Mouse (Mus musculus): ENCODE data around the gene Gapdh.

Gene Gapdh

DNA sequence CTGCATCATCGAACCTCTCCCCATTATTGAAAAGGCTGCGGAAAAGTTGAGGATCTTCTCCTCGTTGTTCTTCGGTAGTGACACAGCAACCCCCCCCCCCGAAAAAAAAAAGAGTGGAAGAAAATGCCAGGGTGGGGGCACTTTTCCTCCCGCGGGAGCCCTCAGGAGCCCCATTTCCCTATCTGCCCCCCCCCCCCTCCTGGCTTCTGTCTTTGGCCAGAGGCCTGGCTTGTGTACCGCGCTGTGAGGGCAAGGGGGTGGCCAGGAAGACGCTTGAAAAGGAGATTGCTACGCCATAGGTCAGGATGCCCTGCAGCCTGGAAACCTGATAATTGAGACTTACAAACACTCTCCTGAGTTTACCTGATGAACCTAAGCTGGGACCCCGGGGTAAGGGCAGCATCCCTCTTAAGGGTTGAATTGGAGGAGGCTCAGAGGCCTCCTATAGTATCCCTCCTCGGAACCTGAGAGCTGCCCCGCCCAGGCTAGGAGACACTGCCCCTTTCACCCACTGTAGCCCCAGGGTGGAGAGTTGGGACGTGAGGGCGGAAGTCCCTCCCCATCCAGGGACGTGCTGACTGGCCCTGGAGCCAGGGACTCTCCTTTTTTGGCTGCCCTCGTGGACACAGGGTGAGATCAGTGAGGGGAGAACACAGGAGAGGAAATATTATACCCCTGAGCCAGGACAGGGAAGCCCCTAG is at the start of gene Gapdh:
Gapdh (minus strand) TSS at position 417 of the 701 bp plus-strand sequence.
- DNase-seq, result peak; percentile 92

DNA sequence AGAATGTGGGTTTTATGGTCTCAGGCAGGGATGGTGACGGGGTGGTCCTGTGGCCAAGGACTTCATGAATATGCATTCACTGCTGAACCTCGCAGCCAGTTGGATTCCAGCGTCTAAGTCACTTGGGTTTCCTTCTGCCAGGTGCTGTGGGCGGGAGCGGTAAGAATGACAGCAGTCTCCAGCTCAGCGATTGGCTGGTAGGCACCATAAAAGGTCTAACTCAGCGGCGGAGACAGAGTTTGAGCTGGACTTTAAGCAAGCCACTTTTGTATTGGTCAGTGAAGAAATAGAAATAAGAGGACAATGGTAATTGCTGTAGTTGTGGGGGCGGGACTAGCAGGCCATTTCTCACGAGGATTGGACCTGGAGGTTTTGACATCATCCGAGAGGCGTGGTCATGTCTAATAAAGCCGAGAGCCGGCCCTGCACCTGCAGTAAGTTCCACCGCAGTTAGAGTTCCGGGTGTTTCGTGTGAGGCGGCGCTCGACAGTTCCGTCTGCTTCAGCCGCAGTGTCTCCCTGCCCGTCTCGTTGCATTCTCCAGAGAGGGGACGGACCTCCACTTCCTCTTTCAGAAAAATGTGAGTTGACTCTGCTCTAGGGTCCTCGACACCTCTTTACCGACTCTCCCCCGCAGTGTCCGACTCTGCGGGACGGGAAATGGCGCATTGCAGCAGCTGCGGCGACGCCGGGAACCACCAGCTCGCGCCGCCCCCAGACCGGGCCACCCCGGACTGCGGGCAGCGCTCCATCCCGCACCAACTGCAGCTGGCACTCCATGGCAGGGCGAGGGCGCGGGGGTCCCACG is 49.1 kb upstream of the Gapdh start, which contains the start of gene Vamp1:
Vamp1 (plus strand) TSS at position 404 of the 807 bp plus-strand sequence.
- peak; percentile 99 for DNase-seq

DNA sequence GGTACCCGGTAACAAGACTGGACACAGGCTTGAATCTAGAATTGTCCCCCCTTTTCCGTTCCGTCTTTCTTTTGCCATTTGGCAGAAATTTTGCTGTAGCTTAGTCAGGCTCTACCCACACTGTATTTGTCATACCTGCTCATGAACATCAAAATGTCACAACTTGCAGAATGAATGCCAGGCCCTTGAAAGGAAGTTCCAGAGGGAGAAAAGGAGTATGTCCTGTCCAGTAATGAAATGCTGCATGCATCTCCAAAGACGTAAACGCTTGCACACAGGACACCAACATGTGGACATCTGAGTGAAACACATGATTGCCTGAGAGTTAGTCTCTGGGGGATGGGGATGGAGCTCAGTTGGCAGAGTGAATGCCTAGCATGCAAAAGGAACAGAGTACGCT is 47.4 kb upstream of the Gapdh start:
- DNase-seq, result no peak

- no peak for DNase-seq
Observed at GRCm38 (mm10) chr6:125213129-125213528, 46.9 kb upstream of the Gapdh start.

GRCm38 (mm10) chr6:125212621-125213020 is 46.4 kb upstream of the Gapdh start:
- DNase-seq, result no peak

DNA sequence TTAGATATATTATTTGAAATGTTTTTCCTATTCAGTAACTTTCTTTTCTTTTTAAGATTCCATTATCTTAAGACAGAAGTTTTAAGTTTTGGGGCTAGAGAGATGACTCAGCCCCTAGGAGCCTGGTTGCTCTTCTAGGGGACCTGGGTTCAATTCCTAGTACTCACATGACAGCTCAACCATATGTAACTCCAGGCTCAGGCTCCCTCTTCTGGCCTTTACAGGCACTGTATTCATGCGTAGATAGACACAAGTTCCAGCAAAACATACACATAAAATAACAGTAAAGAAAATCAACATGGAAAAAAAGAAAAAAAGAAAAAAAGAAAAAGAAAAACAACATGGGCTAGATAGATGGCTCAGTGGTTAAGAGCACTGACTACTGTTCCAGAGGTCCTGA is 44.2 kb upstream of the Gapdh start:
- DNase-seq, result no peak

- no peak for DNase-seq
Observed at GRCm38 (mm10) chr6:125197166-125197565, 30.9 kb upstream of the Gapdh start.

DNA sequence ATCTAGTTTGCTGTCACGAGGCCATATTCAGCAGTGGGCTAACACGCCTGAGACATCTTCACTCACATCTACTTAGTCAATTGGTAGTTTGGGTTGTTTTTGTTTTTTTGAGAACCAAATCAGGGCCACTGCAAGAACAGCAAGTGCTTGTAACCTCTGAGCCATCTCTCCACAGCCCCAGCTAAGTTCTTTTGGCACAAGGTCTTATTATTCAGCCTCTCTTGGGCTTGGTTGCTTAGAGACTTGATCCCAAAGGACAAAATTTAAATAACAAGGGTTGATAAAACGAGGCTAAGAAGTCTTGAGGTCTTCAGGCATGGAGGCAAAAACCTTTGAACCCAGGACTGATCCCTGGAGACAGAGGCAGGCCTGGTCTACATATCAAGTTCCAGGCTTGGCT is 30.0 kb upstream of the Gapdh start:
- no peak for DNase-seq

DNA sequence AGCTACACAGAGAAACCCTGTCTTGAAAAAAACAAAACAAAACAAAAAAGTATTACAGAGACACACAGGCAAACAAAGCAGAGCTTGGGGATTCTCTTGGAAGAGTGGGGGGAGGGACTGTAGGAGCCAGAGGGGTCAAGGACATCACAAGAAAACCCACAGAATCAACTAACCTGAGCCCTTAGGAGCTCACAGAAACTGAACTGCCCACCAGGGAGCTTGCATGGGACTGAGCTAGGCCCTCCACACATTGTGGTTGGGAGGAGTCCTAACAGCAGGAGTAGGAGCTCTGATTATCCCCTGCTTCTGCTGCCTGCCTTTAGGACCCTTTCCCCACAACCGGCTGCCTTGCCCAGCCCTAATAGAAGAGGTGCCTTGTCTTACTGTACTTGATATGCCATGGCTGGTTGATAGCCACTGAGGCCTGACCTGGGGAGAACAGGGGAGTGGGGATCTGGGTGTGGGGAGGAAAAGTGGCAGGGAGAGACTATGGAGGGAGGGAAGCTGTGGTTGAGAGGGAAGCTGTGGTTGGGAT is 29.3 kb upstream of the Gapdh start:
- no peak for DNase-seq

GRCm38 (mm10) chr6:125193390-125193789 is 27.1 kb upstream of the Gapdh start:
- DNase-seq, result no peak

GRCm38 (mm10) chr6:125192841-125193240 is 26.6 kb upstream of the Gapdh start:
- no peak for DNase-seq

DNA sequence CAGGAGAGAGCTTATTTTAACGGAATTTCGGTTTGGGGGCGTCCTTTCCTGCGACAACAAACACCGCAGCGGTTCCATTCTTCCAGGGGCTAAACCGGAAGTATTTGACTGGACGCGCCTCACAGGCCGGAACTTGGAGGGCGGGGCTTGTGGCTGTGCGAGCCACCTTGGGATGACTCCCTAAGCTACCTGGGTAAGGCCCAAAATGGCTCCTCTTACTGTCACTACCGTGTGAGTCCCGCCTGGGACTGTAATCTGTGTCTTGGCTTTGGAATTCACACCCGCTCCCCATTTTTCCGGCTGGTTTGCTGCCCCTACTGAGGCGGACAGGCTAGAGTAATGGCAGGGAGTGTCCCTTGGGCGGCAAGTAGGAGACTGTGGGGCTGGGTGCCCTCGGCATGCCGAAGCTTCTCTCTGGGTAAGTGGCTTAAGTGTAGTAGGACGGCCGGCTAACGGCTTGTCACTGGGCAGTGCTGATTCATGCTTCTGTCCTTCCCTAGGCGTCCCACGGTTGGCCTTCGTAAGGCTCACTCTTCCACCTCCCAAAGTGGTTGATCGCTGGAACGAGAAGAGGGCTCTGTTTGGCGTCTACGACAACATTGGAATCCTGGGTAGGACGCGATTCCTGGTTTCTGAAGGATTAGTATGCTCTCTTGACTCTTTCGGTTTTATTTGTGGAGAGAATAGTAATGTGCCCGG is 25.9 kb upstream of the Gapdh start:
- peak; percentile 95 for DNase-seq

- DNase-seq, result peak; percentile 98
Observed at GRCm38 (mm10) chr6:125191332-125192015, 25.2 kb upstream of the Gapdh start, which contains the start of the genes Ncapd2 and Mrpl51. TSS of gene Ncapd2 (minus strand) at chr6:125191701. TSS of gene Mrpl51 (plus strand) at chr6:125191801.

- no peak for DNase-seq
Observed at GRCm38 (mm10) chr6:125190816-125191215, 24.5 kb upstream of the Gapdh start.

DNA sequence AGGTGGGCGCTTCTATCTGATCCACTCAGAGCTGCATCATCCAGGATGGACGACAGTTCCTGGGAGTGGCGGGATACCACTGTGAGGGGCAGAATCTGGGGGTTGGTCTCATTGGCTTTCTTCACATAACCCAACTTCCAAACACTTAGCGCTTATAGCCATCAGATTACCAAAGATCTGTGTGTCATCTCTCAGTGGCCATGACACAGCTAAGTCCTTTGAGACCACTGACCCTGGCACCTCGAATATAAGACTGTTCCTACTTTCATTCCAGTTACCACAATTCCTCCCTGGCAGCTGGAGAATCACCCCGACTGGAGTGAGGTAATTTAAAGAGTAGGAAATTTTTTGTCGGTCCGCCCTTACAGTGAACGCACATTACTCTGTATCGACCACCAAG is 19.9 kb upstream of the Gapdh start:
- no peak for DNase-seq

GRCm38 (mm10) chr6:125182133-125182532 is 15.9 kb upstream of the Gapdh start:
- DNase-seq, result no peak

GRCm38 (mm10) chr6:125179601-125180000 is 13.3 kb upstream of the Gapdh start:
- no peak for DNase-seq

- no peak for DNase-seq
Observed at GRCm38 (mm10) chr6:125175469-125175868, 9.2 kb upstream of the Gapdh start.

GRCm38 (mm10) chr6:125173256-125173655 is 7.0 kb upstream of the Gapdh start:
- no peak for DNase-seq

DNA sequence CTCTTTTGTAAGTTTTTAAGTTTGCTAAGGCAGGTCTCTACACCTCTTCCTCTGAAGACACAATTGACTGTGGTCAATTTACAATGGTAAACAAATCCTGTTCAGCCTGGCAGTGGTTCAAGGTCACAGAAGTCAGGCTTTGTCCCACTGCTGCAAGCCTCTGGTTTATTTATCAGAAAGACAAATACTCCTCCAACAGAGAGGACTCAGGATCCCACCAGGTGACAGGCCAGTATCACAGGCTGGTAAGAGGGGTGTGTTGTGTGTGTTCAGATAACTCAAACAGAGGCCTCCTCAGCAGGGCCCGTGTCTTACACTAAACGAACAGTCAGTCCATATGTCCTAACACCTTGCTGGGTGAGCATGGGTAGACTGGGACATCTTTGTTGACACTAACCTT is 6.2 kb upstream of the Gapdh start:
- no peak for DNase-seq

GRCm38 (mm10) chr6:125170194-125170593 is 3.9 kb upstream of the Gapdh start:
- no peak for DNase-seq

DNA sequence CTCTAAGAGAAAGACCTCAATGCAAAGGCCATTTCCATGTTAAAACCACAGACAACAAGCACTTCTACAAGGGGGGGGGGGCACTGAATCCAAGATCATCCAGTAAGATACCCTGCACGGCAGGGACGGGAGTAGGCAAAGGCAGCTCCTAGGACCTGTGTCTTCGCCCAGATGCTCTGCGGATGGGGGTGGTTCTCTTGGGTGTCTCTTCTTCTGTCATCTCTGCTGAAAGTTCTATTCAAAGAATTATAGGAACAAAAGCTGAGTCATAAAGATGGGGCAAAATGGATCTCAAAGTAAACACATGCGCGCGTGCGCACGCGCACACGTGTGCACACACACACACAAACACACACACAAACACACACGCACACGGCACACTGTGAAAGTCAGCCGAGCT is 1.8 kb upstream of the Gapdh start:
- no peak for DNase-seq
